Mouse (Mus musculus) ovary, postnatal 14 days (tissue): Measurements from ENCODE around the gene Zfand3.

Experiments used
- DNase-seq: peaks from one replicate; pipeline ENCODE4 v3.0.0; 2022; ENCODE audit warnings: low spot score

Zfand3 gene

GRCm38 (mm10) chr17:30110678-30111077 is 106.1 kb downstream of the Zfand3 start:
- no peak for DNase-seq

- DNase-seq = no peak
These were observed 107.0 kb downstream of the Zfand3 start for GRCm38 (mm10) chr17:30111556-30111955.

- no peak for DNase-seq
These were observed 107.5 kb downstream of the Zfand3 start for GRCm38 (mm10) chr17:30112080-30112479.

- DNase-seq = no peak
These were observed 108.2 kb downstream of the Zfand3 start for GRCm38 (mm10) chr17:30112555-30113305.

- DNase-seq = no peak
These were observed 110.2 kb downstream of the Zfand3 start for GRCm38 (mm10) chr17:30114761-30115160.

- DNase-seq = no peak
These were observed 111.7 kb downstream of the Zfand3 start for GRCm38 (mm10) chr17:30116226-30116625.

GRCm38 (mm10) chr17:30118036-30118435 is 113.5 kb downstream of the Zfand3 start:
- no peak for DNase-seq

- DNase-seq = no peak
These were observed 117.7 kb downstream of the Zfand3 start for GRCm38 (mm10) chr17:30122278-30122677.

GRCm38 (mm10) chr17:30128456-30128855 is 123.9 kb downstream of the Zfand3 start:
- no peak for DNase-seq

GRCm38 (mm10) chr17:30129220-30129619 is 124.7 kb downstream of the Zfand3 start:
- DNase-seq = no peak

- DNase-seq = no peak
These were observed 125.8 kb downstream of the Zfand3 start for GRCm38 (mm10) chr17:30130326-30130725.

- DNase-seq = no peak
These were observed 129.1 kb downstream of the Zfand3 start for GRCm38 (mm10) chr17:30133641-30134040.

- no peak for DNase-seq
These were observed 130.6 kb downstream of the Zfand3 start for GRCm38 (mm10) chr17:30134955-30135735.

GRCm38 (mm10) chr17:30135890-30136289 is 131.4 kb downstream of the Zfand3 start:
- DNase-seq = no peak

- no peak for DNase-seq
These were observed 132.2 kb downstream of the Zfand3 start for GRCm38 (mm10) chr17:30136684-30137083.

- DNase-seq = no peak
These were observed 132.6 kb downstream of the Zfand3 start for GRCm38 (mm10) chr17:30137115-30137514.

- DNase-seq = no peak
These were observed 139.6 kb downstream of the Zfand3 start for GRCm38 (mm10) chr17:30144114-30144513.

GRCm38 (mm10) chr17:30145596-30146149 is 141.1 kb downstream of the Zfand3 start:
- no peak for DNase-seq

- no peak for DNase-seq
These were observed 142.0 kb downstream of the Zfand3 start for GRCm38 (mm10) chr17:30146555-30146954.

GRCm38 (mm10) chr17:30147897-30148296 is 143.4 kb downstream of the Zfand3 start:
- DNase-seq = no peak

GRCm38 (mm10) chr17:30148320-30148719 is 143.8 kb downstream of the Zfand3 start:
- no peak for DNase-seq

GRCm38 (mm10) chr17:30149911-30150310 is 145.4 kb downstream of the Zfand3 start:
- DNase-seq = no peak

GRCm38 (mm10) chr17:30154144-30154543 is 149.6 kb downstream of the Zfand3 start:
- DNase-seq = no peak
